Mouse (Mus musculus) cerebellum, postnatal 25 days (tissue): ENCODE results near the gene Rps29.

Source experiments
- DNase-seq, 2 experiments: peaks; one replicate each; pipeline ENCODE4 v3.0.0; 2021; ENCODE audit warnings: mixed read lengths in 2 of 2

Gene Rps29

GRCm38 (mm10) chr12:69127626-69128025, 31.4 kb downstream of the Rps29 start:
- no peak for DNase-seq

- peak in 1 of 2 experiments; percentile 15 for DNase-seq
Observed at GRCm38 (mm10) chr12:69127170-69127569, 31.8 kb downstream of the Rps29 start.

GRCm38 (mm10) chr12:69125066-69125465, 33.9 kb downstream of the Rps29 start:
- no peak for DNase-seq

GRCm38 (mm10) chr12:69122801-69123200, 36.2 kb downstream of the Rps29 start:
- no peak for DNase-seq

- no peak for DNase-seq
Observed at GRCm38 (mm10) chr12:69119908-69120307, 39.1 kb downstream of the Rps29 start.
